Mouse (Mus musculus): ENCODE measurements at regions not wholly inside any gene's neighbourhood (a gene's known extent, or its start where the extent isn't known, plus 50 kb on each side); places are given as distances from the start of the nearest gene placed in this dataset.
"Not testable (repeated sequence)": the region's sequence is repeated elsewhere in the genome, so short reads cannot be mapped to it uniquely, and the experiment has no call there.

DNA sequence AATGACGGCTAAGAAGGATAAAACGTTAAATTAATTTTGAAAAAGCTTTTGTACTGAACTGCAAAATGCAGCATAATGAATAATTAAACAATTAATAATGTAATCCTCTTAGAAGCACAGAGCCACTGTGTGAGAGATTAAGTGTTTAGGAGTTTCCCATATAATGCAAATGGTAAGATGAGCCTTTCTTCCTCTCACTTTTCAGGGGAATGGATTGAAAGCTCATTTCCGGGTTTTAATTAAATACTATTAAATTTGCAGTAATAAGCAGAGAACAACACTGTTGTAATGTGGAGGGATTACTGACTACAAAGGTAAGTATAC is 1077.5 kb downstream of the Diaph3 start:
- Histone ChIP-seq H3K4me1 (replicated peaks) (no peaks in the 10 kb centered on the region), H3K27ac (no peak overlapping the region), H3K36me3 (no peaks in the 10 kb centered on the region), H3K4me3 (replicated peaks) (no peak overlapping the region), H3K9ac (replicated peaks) (no peak overlapping the region), H3K27me3 (no peaks in the 10 kb centered on the region), H3K9me3 (no peaks in the 10 kb centered on the region), H3K4me2 (no peak overlapping the region)
- WGBS, result 84% methylated on average over 3 of the region's 3 CpGs
- ATAC-seq (ENCODE audit: insufficient number of reproducible peaks, insufficient read depth, low FRiP score, low TSS enrichment, low read depth), result no peak

DNA sequence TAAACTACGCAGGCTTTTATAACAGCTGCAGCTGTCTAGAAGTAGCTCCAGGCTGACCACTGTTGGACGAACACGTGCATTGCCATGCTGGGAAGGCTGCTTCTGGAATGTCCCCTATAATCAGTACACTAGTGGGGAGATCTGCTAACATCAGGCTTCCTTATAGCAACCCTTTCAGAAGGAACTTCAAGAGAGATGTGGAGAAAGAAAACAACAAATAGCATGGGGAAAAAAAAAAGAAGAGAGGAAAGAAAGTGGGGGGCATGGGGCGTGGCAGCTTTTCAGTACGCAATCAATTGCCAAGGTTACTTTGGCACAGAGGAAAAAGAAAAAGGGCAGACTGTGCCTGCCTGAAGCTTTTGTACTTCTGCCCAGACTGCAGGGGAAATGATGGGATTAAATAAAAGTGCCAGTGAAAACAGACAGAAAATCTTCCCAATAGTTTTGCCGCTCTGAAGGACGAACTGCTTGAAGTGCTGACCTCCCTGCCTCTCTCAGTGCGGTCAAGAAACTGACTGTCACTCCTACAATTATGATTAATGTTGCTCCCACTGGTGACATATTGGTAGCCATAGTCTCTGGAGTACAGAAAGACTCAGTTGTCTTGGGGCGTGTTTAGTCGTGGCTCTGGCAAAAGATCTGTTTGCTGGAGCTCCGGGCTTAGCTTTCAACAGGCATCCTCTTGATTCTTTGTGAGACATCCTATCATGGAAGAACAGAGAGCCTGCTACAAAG is 1078.0 kb downstream of the Diaph3 start:
- H3K4me2 ChIP-seq, result no peak overlapping the region
- H3K4me1 ChIP-seq (replicated peaks), result no peaks in the 10 kb centered on the region
- ATAC-seq (ENCODE audit: insufficient number of reproducible peaks, insufficient read depth, low FRiP score, low TSS enrichment, low read depth), result no peak
- no peaks in the 10 kb centered on the region for H3K9me3 ChIP-seq
- H3K9ac ChIP-seq (replicated peaks), result no peak overlapping the region
- no peaks in the 10 kb centered on the region for H3K36me3 ChIP-seq
- no peaks in the 10 kb centered on the region for H3K27me3 ChIP-seq
- H3K27ac ChIP-seq, result no peak overlapping the region
- WGBS, result 74% methylated on average over 11 of the region's 11 CpGs
- H3K4me3 ChIP-seq (replicated peaks), result no peak overlapping the region

DNA sequence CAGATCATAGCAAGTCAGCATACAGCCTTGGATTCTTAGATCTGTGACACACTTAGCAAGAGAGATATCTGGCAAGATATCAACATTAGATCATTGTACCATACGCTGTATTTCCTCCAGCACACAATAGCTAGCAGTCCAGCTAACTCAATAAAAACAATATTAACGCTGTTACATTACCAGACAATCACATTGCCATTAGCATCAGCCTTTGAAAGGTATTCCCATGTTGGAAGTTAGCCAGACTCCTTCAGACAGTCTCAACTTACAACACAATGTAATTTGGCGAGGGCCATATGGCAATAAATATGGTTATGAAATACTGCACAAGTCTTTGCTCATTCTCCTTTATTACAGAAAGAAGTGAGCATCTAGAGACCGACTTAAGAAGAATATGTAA is 1084.0 kb downstream of the Diaph3 start:
- no peak; the same call in 1 of the 2 replicates for ATAC-seq (ENCODE audit: insufficient number of reproducible peaks, insufficient read depth, low FRiP score, low TSS enrichment, low read depth)
- no peak overlapping the region for H3K27ac ChIP-seq
- peaks cover 5% of the 10 kb centered on the region for H3K4me1 ChIP-seq (replicated peaks)
- H3K4me3 ChIP-seq (replicated peaks), result no peak overlapping the region
- H3K4me2 ChIP-seq, result no peak overlapping the region
- H3K27me3 ChIP-seq, result no peaks in the 10 kb centered on the region
- no peaks in the 10 kb centered on the region for H3K9me3 ChIP-seq
- 55% methylated on average over 4 of the region's 4 CpGs for WGBS
- no peaks in the 10 kb centered on the region for H3K36me3 ChIP-seq
- no peak overlapping the region for H3K9ac ChIP-seq (replicated peaks)

DNA sequence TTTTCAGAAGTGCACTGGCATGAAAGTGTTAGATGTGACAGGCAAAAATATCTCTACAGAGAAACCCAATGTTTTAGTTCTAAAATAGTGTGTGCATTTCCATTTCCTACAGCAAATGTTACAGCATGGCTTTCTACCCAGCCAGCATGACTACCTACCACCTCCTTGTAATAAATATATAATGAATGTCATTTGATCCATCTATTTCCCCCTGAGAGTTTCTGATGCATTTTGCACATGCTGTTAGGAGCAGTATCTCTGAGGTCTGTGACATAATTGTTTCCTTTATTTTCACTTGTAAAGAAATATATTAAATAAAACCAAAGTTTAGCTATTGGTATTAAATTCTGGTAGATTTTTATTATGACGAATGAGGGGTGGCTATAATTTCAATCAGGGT is 1086.4 kb downstream of the Diaph3 start:
- Histone ChIP-seq H3K27me3 (no peaks in the 10 kb centered on the region), H3K4me2 (no peak overlapping the region), H3K4me3 (replicated peaks) (no peak overlapping the region), H3K36me3 (no peaks in the 10 kb centered on the region), H3K27ac (peak overlapping the region; percentile 64; the same call in 1 of the 2 replicates), H3K9ac (replicated peaks) (no peak overlapping the region), H3K4me1 (replicated peaks) (peaks cover 5% of the 10 kb centered on the region), H3K9me3 (no peaks in the 10 kb centered on the region)
- 59% methylated on average over 1 of the region's 1 CpGs for WGBS
- 0 out of 2 replicates have a peak, but pooled peaks have one; percentile 73 for ATAC-seq (ENCODE audit: insufficient number of reproducible peaks, insufficient read depth, low FRiP score, low TSS enrichment, low read depth)

DNA sequence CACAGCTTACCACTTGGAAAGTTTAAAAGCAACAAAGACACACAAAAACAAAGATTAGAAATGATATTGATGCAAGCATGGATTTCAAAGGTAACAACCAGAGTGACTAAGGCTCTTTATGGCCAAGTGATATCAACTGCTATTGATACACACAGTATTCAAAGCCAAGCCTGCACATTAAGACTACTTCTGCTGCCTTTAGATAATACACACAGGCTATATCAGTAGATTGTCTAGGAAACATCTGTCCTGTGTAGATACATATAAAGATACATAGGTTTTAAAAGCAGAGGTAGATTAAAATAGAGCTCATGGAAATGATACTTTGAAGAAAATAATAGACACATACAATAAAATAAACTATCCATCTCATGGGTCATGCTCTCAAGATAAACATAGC is 1111.6 kb downstream of the Diaph3 start:
- Histone ChIP-seq H3K27ac (no peak overlapping the region), H3K9me3 (no peaks in the 10 kb centered on the region), H3K36me3 (no peaks in the 10 kb centered on the region), H3K4me2 (no peak overlapping the region), H3K27me3 (no peaks in the 10 kb centered on the region), H3K9ac (replicated peaks) (no peak overlapping the region), H3K4me3 (replicated peaks) (no peak overlapping the region), H3K4me1 (replicated peaks) (no peaks in the 10 kb centered on the region)
- no peak for ATAC-seq (ENCODE audit: insufficient number of reproducible peaks, insufficient read depth, low FRiP score, low TSS enrichment, low read depth)

DNA sequence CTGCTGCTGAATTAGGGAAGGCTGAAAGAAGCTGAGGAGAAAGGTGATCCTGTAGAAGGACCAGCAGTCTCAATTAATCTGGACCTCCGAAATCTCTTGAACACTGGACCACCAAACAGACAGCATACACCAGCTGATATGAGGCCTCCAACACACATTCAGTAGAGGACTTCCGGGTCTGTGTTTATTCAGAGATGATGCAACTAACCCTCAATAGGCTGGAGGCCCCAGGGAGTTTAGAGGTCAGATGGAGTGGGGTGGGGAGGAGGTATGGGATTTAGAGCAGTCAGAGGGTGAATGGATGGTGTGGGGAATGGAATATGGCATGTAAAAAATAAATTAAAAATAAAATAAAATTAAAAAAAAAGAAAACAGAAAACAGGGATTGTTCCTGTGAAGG is 1123.4 kb downstream of the Diaph3 start:
- H3K9me3 ChIP-seq; H3K36me3 ChIP-seq; H3K4me2 ChIP-seq; H3K27me3 ChIP-seq; ATAC-seq (ENCODE audit: insufficient number of reproducible peaks, insufficient read depth, low FRiP score, low TSS enrichment, low read depth); H3K4me1 ChIP-seq (replicated peaks); H3K27ac ChIP-seq; H3K9ac ChIP-seq (replicated peaks); H3K4me3 ChIP-seq (replicated peaks): not testable (repeated sequence)
- WGBS, result 80% methylated on average over 2 of the region's 2 CpGs
